Mouse (Mus musculus): ENCODE measurements around the gene Gpatch1.
A peak's percentile ranks its signal among the peaks of the same experiment; 100 is the strongest.

Gene Gpatch1

DNA sequence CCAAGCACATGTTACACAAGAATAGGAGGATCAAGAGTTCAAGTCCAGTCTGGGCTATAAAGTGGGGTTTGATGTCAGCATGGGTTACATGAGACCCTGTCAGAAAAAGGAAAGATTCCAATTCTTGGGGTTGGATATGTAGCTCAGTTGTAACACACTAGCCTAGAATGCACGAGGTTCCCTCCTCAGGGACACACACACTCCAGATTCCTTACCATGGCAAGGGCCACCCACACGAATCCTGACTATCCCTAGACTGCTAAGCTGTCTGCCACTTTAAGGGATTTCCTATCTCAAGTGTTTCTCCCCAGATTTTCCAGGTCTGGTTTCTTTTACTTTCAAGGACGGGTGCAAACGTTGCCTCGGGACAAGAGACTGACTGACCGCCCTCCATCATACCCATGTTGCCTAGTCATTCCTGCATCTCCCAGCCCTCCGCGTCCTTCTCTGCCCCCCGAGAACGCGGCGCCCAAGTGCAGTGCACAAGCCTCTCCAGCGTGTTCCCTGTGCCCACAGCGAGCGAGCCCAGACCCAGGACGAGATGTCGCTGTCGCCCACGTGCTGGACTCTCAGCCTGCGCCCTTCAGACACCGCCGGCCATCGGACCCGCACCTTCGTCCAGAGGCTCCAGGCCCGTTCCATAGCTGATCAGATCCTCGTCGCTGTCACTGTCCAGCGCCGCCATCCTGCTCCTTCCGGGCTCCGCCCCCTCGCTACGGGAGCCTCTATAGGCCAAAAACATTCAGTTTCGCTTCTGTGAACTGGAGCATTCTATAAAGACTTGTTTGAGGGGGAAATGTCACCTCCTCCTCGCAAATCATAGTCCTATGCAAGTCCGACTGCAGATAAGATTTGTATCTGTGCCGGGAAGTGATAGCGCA is at the start of gene Gpatch1:
Gene Gpatch1 (minus strand): TSS at position 712 of the 881 bp plus-strand sequence.
- DNase-seq (ENCODE audit: low read depth, low spot score), result peak; percentile 74

- no peak for DNase-seq (ENCODE audit: low read depth, low spot score)
Measured at GRCm38 (mm10) chr7:35365161-35365910, 47.1 kb upstream of the Gpatch1 start.

- DNase-seq (ENCODE audit: low read depth, low spot score), result no peak
Measured at GRCm38 (mm10) chr7:35362868-35363267, 44.6 kb upstream of the Gpatch1 start.

DNA sequence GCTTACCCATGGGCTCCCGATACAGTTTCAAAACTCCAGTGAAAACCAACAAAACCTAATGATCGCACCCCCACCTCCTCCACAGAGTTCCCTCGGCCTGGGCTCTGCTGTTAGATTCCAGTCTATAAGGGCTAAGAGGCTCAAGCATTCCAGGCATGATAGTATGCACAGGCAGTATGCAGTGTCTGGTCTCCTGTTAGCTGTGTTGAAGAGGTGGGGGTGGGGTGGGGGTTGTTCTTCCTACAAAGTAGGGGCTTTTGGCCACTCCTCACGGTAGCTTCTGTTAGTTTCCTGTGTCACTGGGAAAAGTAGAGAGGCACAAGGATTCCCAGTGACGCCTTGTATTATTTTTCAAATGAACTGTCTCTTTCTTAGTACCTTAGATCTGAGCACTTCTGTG is 44.0 kb upstream of the Gpatch1 start:
- DNase-seq (ENCODE audit: low read depth, low spot score), result no peak

- DNase-seq (ENCODE audit: low read depth, low spot score), result no peak
Measured at GRCm38 (mm10) chr7:35357621-35358020, 39.4 kb upstream of the Gpatch1 start.

- DNase-seq (ENCODE audit: low read depth, low spot score), result no peak
Measured at GRCm38 (mm10) chr7:35355303-35355872, 37.1 kb upstream of the Gpatch1 start.

GRCm38 (mm10) chr7:35353306-35353705 is 35.1 kb upstream of the Gpatch1 start:
- DNase-seq (ENCODE audit: low read depth, low spot score), result no peak

DNA sequence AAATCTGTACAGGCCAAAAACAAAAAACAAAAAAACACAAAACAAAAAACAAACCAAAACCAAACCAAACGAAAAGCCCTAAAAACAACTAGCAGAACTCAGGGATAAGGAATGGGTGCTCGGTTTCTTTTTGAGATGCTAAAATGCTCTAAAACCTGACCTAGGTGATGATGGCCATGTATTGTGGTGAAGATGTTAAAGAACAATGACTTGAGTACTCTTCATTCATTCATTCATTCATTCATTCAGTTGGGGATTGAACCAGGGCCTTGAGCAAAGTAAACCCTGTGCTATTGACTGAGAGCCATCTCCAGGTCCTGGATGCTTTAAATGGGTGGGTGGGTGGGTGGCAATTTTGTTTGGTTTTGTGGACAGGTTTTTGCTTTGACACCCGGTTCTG is 32.9 kb upstream of the Gpatch1 start:
- DNase-seq (ENCODE audit: low read depth, low spot score), result no peak

DNA sequence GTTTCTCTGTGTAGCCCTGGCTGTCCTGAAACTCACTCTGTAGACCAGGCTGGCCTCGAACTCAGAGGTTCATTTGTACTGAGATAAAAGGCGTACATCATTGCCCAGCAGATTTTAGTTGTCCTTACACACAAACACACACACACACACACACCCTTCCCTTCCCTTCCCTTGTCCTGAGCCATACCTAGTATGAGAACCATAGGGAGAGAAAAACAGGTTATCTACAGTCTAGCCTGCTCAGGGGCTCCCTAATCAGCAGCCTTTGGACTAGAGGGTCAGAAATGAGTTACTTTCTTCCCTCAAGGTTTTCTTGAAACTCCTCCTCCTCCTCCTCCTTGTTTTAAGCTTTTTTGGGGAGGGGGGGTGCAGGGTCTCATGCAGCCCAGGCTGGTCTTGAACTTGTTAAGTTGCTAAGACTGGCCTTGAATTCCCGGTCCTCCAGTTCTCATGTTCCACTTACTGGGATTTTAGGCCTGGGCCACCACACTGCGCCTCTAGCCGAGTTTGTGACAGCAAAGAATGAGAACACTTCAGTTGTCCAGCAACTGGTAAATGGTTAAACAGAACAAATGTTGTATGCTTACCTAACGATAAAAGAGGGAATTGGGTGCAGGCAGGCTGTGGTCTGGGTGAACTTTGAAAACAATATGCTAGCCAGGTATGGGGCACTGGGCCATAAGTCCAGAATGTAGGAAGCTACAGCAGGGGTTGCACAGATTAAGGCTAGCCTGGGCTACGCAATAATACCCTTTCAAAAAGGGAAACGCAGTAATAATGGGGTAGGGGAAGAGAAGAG is 31.8 kb upstream of the Gpatch1 start:
- DNase-seq (ENCODE audit: low read depth, low spot score), result no peak

GRCm38 (mm10) chr7:35349022-35349421 is 30.8 kb upstream of the Gpatch1 start:
- no peak for DNase-seq (ENCODE audit: low read depth, low spot score)

DNA sequence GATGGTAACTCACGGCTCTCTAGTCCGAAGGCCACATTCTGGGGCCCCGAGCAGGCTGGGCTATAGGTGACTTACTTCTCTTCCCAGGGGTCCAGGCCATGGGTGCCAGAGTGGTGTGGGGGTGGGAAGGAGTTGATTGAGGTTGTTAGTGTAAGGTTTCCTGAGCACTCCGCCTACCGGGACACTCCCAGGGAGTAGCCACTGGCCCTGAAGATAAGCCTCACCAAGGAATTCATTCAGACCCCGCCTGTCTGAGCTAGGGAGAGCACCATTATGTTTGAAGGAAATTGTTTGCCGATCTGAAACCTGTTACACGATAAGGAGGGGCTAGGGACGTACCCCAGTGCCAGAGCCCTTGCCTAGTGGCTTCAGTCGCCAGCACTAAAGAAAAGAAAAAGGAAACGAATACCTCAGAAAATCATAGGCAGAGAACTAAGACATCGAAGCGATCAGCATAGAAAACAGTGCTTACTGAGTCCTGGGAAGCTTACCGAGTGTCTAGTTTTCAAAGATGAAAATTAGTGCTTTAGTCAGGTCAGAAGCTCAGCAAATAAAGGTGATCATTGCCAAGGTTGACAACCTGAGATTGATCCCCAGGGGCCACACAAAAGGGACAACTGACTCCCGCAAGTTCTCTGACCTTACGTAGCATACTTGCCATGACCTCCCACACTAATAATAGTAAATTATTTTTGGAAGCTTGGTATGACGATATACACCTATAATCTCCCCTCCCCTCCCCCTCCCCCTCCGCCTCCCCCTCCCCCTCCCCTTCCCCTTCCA is 29.9 kb upstream of the Gpatch1 start:
- no peak for DNase-seq (ENCODE audit: low read depth, low spot score)

GRCm38 (mm10) chr7:35344785-35345330 is 26.6 kb upstream of the Gpatch1 start:
- DNase-seq (ENCODE audit: low read depth, low spot score), result no peak

GRCm38 (mm10) chr7:35342498-35342897 is 24.3 kb upstream of the Gpatch1 start:
- DNase-seq (ENCODE audit: low read depth, low spot score), result no peak

GRCm38 (mm10) chr7:35341282-35341681 is 23.0 kb upstream of the Gpatch1 start:
- DNase-seq (ENCODE audit: low read depth, low spot score), result no peak

DNA sequence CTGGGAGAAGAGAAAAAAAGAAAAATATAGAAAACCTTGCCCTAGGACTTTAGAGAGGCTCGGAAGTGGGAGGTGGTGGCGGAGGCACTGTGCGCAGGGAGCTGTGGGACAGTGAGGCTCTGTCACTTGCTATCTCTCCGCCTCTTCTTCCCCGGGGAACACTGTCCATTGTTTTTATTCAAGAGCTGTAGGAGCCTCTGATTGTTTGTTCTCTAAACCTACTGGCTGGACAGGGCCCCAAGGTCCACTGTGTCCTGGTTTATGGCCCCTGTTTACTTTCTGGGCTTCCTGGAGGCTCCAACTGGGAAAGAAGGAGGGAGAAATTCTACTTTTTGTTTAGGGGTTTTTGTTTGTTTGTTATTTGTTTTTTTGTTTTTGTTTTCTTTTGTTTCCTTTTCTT is 22.0 kb upstream of the Gpatch1 start:
- no peak for DNase-seq (ENCODE audit: low read depth, low spot score)

GRCm38 (mm10) chr7:35334527-35335452 is 16.6 kb upstream of the Gpatch1 start:
- no peak for DNase-seq (ENCODE audit: low read depth, low spot score)

DNA sequence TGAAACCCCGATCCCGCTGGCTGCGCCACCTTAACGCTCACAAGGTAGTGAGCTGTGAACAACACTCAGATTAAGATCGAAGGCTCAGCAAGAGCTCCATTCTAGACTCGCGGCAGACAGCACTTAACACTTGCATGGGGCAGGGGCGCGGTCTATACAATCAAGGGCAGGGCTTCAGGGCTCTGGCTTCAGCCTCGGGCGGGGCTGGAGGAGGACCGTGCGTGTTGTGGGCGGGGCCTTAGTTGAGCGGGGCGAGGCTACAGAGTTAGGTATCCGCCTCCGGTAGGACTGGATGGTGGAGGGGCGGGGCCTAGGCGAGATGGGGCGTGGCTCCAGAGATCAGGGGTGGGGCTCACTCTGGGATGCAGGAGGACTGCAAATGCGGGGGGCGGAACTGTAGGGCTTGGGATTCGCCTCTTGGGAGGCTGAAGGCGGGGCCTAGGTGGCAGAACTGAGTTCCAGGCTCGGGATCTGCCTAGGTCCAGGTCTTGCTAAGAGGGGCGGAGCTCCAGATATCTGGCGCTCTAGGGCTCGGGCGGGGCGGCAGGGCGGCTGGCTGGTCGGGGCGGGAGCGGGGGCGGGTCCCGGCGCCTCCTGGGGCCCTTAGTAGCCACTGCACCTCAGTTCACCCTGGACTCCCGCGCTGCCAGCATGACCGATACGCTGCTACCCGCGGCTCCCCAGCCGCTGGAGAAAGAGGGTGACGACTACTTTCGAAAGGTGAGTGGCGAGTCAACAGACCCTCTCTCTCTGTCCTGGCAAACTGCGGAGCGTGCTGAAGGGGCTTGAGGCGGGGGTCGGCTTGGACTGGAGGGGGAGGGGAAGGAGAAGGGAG is 15.7 kb upstream of the Gpatch1 start, which contains the start of gene Rhpn2:
Gene Rhpn2 (plus strand): TSS at position 479 of the 835 bp plus-strand sequence.
- DNase-seq (ENCODE audit: low read depth, low spot score), result peak; percentile 91

DNA sequence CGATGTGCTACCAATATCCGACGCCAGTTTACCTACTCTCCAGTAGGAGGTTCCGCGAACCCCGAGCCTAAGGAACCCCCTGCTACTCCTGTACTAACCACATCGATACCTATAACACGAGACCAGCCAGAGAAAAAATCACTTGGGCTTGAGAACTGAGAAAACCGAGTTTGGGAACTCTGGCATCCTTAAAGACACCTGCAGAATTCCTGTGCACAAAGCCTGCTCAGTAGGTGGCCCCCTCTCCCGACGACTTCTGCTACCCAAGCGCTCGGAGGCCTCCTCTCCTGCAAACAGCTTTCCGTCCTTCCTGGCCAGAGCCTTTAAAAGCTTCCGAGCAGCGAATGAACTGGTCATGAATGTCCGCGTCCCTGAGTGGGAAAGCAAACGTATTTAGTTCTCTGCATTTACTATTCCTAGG is 15.0 kb upstream of the Gpatch1 start:
- no peak for DNase-seq (ENCODE audit: low read depth, low spot score)
